Mouse (Mus musculus) lung, postnatal 0 days (tissue): ENCODE data around the gene Guca1a.

ENCODE experiments used
- CTCF ChIP-seq: IDR thresholded peaks from 2 replicates; pipeline ENCODE4 v1.5.1; 2016; ENCODE audit warnings: antibody characterized with exemption, mild to moderate bottlenecking
- EP300 ChIP-seq: IDR thresholded peaks from 2 replicates; pipeline ENCODE4 v1.6.1; 2016; ENCODE audit warnings: antibody characterized with exemption, mild to moderate bottlenecking, control low read depth

- TF ChIP-seq CTCF (no peak), EP300 (no peak)
These were observed 38.2 kb upstream of the Guca1a start for GRCm38 (mm10) chr17:47438611-47439010.
